Mouse (Mus musculus): Measurements from ENCODE around the gene Josd1.

DNA sequence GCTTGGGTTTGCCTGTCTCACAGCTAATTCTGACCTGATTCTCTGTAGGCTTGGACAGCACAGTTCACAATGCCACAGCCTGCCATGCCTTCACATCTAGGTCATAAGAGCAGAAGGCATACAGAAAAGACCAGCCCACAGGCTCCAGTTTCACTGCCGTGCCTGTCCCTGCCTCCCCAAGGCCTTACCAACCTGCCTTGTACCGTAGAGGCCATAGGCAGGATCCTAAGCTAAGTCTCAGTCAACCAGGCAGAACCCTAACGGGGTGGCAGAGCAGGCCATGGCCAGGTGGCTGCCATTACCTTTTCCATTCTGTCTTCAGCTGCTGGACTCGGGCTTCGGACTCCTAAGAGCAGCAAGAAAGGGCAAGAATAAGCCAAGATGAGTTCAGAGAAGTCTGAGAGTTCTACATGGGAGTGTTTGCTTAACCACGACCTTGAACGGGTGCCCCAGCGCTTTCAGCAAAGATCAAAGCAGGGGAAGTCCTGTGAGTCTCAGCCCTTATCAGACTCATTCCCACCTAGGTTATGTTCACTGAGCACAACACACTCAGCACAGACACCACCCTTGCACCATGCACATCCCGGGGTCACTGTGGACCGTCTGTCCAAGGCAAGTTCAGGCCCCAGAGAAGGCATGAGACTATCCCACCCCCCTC, 41.1 kb upstream of the Josd1 start:
- TF ChIP-seq CHD2 (IDR thresholded peaks at IDR 0.05; ENCODE audit: low read depth, low read length) = no peak
- no peak for TF ChIP-seq ZNF384 (IDR thresholded peaks at IDR 0.05; ENCODE audit: low read depth, low read length)
- no peak for TF ChIP-seq MAFK (IDR thresholded peaks at IDR 0.05; ENCODE audit: insufficient read depth, low read depth, low read length)
- TF ChIP-seq HCFC1 (IDR thresholded peaks at IDR 0.05; ENCODE audit: borderline replicate concordance, insufficient read depth, low read length) = no peak
